Mouse (Mus musculus) stomach, embryonic 14.5 days (tissue): ENCODE measurements around the gene Etv6. TPM values are rescaled to one million over a fixed set of nuclear protein-coding genes. Genes with fewer than 3 reads are reported as not detected.

Experiments used
- ATAC-seq: fragments of 200-750 bp; cut with Nextera tagmentation; 2 replicates; pipeline ENCODE4 v1.8.0; 2017; ENCODE audit warnings: low read depth, moderate TSS enrichment; ENCODE audit not compliant: insufficient number of reproducible peaks, insufficient read depth, low FRiP score
- H3K27ac ChIP-seq: fragments of 300-500 bp; sonication (generic); 2 replicates; pipeline ENCODE4 v1.5.1; 2014; ENCODE audit warnings: mild to moderate bottlenecking, low read length, moderate library complexity, mixed read lengths
- H3K27me3 ChIP-seq: fragments of 300-500 bp; sonication (generic); 2 replicates; pipeline ENCODE4 v1.6.1; 2014; ENCODE audit warnings: low read length, control low read depth, mixed read lengths; ENCODE audit not compliant: control insufficient read depth, insufficient read depth
- H3K36me3 ChIP-seq: fragments of 300-500 bp; sonication (generic); 2 replicates; pipeline ENCODE4 v1.6.1; 2014; ENCODE audit warnings: mild to moderate bottlenecking, control low read depth, low read length, moderate library complexity, mixed read lengths; ENCODE audit not compliant: control insufficient read depth, insufficient read depth
- H3K4me1 ChIP-seq: fragments of 300-500 bp; sonication (generic); 2 replicates; pipeline ENCODE4 v1.6.1; 2014; ENCODE audit warnings: low read length, control low read depth, mixed read lengths; ENCODE audit not compliant: control insufficient read depth, insufficient read depth
- H3K4me2 ChIP-seq: fragments of 300-500 bp; sonication (generic); replicated peaks from 2 replicates; pipeline ENCODE4 v1.6.1; 2014; ENCODE audit warnings: low read depth, low read length, control low read depth
- H3K4me3 ChIP-seq: fragments of 300-500 bp; sonication (generic); 2 replicates; pipeline ENCODE4 v1.5.1; 2014; ENCODE audit warnings: low read depth, low read length, control low read depth
- H3K9ac ChIP-seq: fragments of 300-500 bp; sonication (generic); replicated peaks from 2 replicates; pipeline ENCODE4 v1.6.1; 2014; ENCODE audit warnings: low read depth, mild to moderate bottlenecking, control low read depth, low read length, moderate library complexity, mixed read lengths
- H3K9me3 ChIP-seq: fragments of 300-500 bp; sonication (generic); 2 replicates; pipeline ENCODE4 v1.6.1; 2016; ENCODE audit warnings: low read depth, low read length, control low read depth; ENCODE audit not compliant: control insufficient read depth
- WGBS: fragments of 180-500 bp; shearing (Covaris S2); extraction: QIAGEN DNeasy Blood & Tissue Kit; methylation state at CpG from one replicate; pipeline ENCODE4 v1.1.7; 2014; 5-methylcytosine and 5-hydroxymethylcytosine counted together
- polyA plus RNA-seq: library from polyadenylated mRNA; unstranded; fragments of >200 nt; fragmentation: Nextera tagmentation; extraction: Ambion mirVana; gene quantifications from 2 replicates; pipeline ENCODE4 v1.2.1, GENCODE M21; 2014

Etv6 gene
- polyA plus RNA-seq, 1 experiment from 2014 or later = 16.0 TPM

DNA sequence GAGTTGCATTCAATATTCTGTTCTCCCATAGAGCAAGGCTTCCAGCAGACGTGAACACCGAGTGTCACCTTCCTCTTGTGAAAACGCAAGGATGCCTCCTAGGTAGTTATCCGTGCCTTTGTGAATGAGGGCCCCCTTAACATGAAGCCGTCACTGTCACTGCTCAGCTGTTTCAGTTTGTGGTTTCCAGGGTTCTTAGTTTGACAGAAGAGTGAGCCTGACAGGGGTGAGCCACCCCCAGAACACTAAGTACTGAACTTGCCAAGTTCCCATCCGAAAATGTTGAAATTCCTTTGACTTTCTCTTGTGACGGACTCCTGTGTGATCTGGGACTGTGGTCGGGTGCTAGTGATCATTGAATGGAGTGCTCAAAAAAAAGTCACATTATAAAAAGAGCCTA, 129.5 kb downstream of the Etv6 start:
- Histone ChIP-seq H3K4me2 (no peak overlapping the region), H3K9me3 (no peaks in the 10 kb centered on the region), H3K27ac (no peak overlapping the region), H3K36me3 (no peaks in the 10 kb centered on the region), H3K9ac (no peak overlapping the region), H3K4me3 (no peak overlapping the region), H3K27me3 (no peaks in the 10 kb centered on the region), H3K4me1 (no peaks in the 10 kb centered on the region)
- 76% methylated on average over 8 of the region's 8 CpGs for WGBS
- no peak for ATAC-seq

GRCm38 (mm10) chr6:134167963-134168362, 132.5 kb downstream of the Etv6 start:
- Histone ChIP-seq H3K4me3 (no peak overlapping the region), H3K9ac (no peak overlapping the region), H3K4me2 (no peak overlapping the region), H3K36me3 (no peaks in the 10 kb centered on the region), H3K27ac (no peak overlapping the region), H3K9me3 (no peaks in the 10 kb centered on the region), H3K4me1 (no peaks in the 10 kb centered on the region), H3K27me3 (no peaks in the 10 kb centered on the region)
- ATAC-seq = no peak
- 68% methylated on average over 5 of the region's 5 CpGs for WGBS

DNA sequence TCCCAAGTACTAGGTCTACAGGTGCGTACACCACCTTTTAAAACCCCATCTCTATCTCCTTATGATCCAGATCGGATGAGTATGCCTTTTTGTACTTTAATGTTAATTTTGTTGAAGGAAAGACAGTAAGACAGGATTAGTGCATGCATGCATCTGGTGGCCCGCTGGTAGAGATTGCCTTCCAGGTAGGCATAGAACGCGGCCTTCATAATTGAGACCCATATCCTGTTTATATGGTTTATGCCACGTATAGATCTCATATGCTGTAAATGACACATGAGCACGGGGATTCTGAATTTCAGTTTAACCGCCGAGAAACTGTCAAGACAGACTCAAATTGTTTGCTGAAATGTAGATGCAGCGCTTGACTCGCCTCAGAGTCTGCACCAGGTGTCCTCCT, 133.3 kb downstream of the Etv6 start:
- Histone ChIP-seq H3K4me3 (no peak overlapping the region), H3K27me3 (no peaks in the 10 kb centered on the region), H3K9me3 (no peaks in the 10 kb centered on the region), H3K36me3 (no peaks in the 10 kb centered on the region), H3K27ac (no peak overlapping the region), H3K9ac (no peak overlapping the region), H3K4me1 (0 out of 2 replicates have a peak, but pooled peaks cover 2% of the 10 kb centered on the region), H3K4me2 (no peak overlapping the region)
- WGBS = 82% methylated on average over 11 of the region's 11 CpGs
- ATAC-seq = no peak

DNA sequence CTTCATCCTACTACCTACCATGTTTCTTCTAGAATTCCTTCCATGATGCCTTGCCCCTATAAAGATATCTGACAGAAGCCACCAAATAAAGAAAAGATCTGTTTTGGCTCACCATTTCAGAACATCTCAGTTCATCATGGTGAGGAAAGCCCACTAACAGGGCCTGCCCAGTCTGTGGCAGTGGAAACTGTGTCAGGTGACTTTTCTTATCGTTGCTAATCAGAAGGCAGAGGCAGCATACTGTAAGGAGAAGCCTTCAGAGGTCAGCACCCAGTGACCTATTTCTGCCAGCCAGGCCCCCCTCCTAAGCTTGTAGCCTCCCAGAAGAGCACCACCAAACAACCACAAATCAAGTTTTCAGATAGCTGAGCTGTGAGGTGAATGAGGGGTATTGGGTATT, 135.7 kb downstream of the Etv6 start:
- Histone ChIP-seq H3K36me3 (no peaks in the 10 kb centered on the region), H3K9ac (no peak overlapping the region), H3K4me2 (no peak overlapping the region), H3K4me3 (no peak overlapping the region), H3K4me1 (0 out of 2 replicates have a peak, but pooled peaks cover 2% of the 10 kb centered on the region), H3K27ac (no peak overlapping the region), H3K27me3 (no peaks in the 10 kb centered on the region), H3K9me3 (no peaks in the 10 kb centered on the region)
- ATAC-seq = no peak
- 38% methylated on average over 1 of the region's 1 CpGs for WGBS

- Histone ChIP-seq H3K9me3 (no peaks in the 10 kb centered on the region), H3K27me3 (no peaks in the 10 kb centered on the region), H3K9ac (no peak overlapping the region), H3K36me3 (no peaks in the 10 kb centered on the region), H3K4me3 (no peak overlapping the region), H3K4me2 (no peak overlapping the region), H3K4me1 (0 out of 2 replicates have a peak, but pooled peaks cover 2% of the 10 kb centered on the region), H3K27ac (no peak overlapping the region)
- ATAC-seq = no peak
- 88% methylated on average over 17 of the region's 17 CpGs for WGBS
Measured at GRCm38 (mm10) chr6:134171906-134172728, 136.6 kb downstream of the Etv6 start.

GRCm38 (mm10) chr6:134173439-134173838, 137.9 kb downstream of the Etv6 start:
- Histone ChIP-seq H3K4me3 (no peak overlapping the region), H3K4me2 (no peak overlapping the region), H3K9me3 (no peaks in the 10 kb centered on the region), H3K4me1 (0 out of 2 replicates have a peak, but pooled peaks cover 2% of the 10 kb centered on the region), H3K27me3 (no peaks in the 10 kb centered on the region), H3K36me3 (no peaks in the 10 kb centered on the region), H3K27ac (no peak overlapping the region), H3K9ac (no peak overlapping the region)
- WGBS = 67% methylated on average over 6 of the region's 6 CpGs
- no peak for ATAC-seq

DNA sequence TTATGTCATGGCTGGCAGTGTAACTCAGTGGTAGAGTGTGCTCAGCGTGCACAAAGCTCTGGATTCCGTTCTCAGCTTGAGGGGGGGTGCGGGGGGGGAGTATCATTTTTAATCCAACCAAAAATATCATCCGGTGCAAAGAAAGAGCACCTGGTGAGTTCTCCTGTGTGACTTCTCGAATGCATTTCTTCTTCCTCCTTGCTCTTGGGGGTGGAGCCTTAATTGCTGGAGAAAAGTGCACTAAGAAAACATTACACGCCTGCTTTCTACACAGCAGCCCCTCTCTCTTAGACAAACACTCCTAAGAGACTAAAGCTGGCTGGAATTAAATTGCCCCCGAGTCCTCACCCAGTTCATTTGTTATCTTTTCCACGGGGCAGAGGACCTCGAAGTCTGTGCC, 139.6 kb downstream of the Etv6 start:
- Histone ChIP-seq H3K4me2 (no peak overlapping the region), H3K27me3 (no peaks in the 10 kb centered on the region), H3K27ac (peak overlapping the region; percentile 55; the same call in 1 of the 2 replicates), H3K4me3 (no peak overlapping the region), H3K4me1 (0 out of 2 replicates have a peak, but pooled peaks cover 2% of the 10 kb centered on the region), H3K36me3 (no peaks in the 10 kb centered on the region), H3K9ac (no peak overlapping the region), H3K9me3 (no peaks in the 10 kb centered on the region)
- 33% methylated on average over 9 of the region's 9 CpGs for WGBS
- no peak for ATAC-seq

DNA sequence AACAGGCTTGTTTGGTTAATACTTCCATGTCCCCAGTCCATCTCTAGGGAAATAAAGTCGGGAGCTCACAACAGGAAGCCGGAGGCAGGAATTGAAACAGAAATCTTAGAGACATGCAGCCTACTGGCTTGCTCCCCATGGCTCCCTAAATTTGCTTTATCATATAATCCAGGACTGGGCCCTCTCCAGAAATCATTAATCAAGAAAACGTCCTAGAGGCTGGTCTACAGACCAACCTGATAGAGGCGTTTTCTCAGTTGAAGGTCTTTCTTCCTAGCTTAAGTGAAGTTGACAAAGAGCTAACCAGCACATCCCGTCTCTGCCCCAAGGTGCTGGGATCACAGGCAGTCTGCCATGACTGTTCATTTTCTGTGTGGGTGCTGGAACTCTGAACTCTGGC, 141.7 kb downstream of the Etv6 start:
- Histone ChIP-seq H3K9ac (no peak overlapping the region), H3K9me3 (no peaks in the 10 kb centered on the region), H3K27ac (no peak overlapping the region), H3K4me3 (no peak overlapping the region), H3K4me2 (no peak overlapping the region), H3K27me3 (no peaks in the 10 kb centered on the region), H3K4me1 (peaks cover 8% of the 10 kb centered on the region), H3K36me3 (no peaks in the 10 kb centered on the region)
- 69% methylated on average over 5 of the region's 5 CpGs for WGBS
- ATAC-seq = no peak
